Mouse (Mus musculus): ENCODE measurements around the gene Tarbp2. TPM values are rescaled to one million over a fixed set of nuclear protein-coding genes. Genes with fewer than 3 reads are reported as not detected.

Gene Tarbp2
- total RNA-seq, 2 experiments from 2014 or later, result 32.4 to 36.2 TPM

DNA sequence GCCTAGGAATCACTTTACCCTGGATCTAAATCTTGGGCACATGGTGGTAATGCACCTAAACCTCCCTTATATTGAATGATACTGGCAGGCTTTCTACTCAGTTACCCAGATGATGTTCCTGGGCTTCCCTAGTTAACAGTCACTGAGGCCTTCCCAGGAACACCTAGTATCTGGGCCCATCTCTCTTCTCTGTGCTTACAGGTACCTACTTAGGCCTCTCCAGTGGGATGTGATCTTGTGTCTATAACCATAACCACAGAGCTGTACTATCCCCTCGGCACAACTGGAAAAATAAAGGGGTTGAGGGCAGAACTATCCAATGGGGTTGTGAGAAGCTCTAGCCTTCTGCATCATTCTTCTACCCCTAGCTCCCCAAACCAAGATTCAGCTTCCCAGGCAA lies 11.1 kb upstream of the Tarbp2 start:
- H3K4me3 ChIP-seq, result no peak overlapping the region
- DNase-seq (ENCODE audit: extremely low spot score in 1 of 2, low spot score in 2 of 2), result peak; percentile 6 to 8
- H3K27ac ChIP-seq, result no peak overlapping the region
- intact Hi-C loops (cut with DNase I), result no loop called here
- no peak for TF ChIP-seq CTCF (IDR thresholded peaks at IDR 0.05)

DNA sequence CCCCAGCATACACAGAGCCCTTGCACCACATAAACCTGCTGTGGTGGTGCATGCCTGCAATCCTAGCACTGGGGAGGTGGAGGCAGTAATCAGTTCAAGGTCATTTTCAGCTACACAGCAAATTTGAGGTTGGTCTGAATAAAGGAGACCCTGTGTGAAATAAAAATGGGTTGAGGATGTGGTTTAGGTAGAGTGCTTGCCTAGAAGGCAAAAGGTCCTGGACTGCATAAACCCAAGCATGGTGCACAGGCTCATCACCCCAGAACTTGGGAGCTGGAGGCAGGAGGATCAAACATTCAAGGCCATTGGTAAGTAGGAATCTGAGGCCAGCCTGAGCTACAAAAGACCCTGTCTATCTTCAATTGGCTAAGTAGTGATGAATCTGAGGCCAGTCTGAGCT lies 10.4 kb upstream of the Tarbp2 start:
- no peak overlapping the region for H3K4me3 ChIP-seq
- TF ChIP-seq CTCF (IDR thresholded peaks at IDR 0.05), result no peak
- H3K27ac ChIP-seq, result no peak overlapping the region
- intact Hi-C loops (cut with DNase I), result no loop called here
- DNase-seq (ENCODE audit: extremely low spot score in 1 of 2, low spot score in 2 of 2), result peak in 1 of 2 experiments; percentile 5

DNA sequence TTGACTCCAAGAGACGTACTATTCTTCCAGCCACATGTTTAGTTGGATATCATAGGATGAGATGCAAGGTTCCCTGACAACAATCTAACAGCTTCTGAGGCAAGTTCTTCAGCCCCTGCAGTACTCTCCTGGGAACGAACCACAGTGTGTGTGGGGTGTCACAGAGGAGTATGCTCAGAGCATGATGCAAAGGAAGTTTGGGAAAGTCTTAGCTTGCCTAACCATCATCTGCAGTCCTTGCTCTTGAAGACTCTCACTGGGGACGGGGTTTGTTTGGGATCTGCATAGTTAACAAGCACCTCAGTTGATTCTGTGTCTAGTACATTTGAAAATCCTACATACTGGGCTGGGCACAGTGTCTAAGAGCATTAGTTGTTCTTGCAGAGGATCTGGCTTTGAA lies 9.7 kb upstream of the Tarbp2 start:
- no peak for TF ChIP-seq CTCF (IDR thresholded peaks at IDR 0.05)
- DNase-seq (ENCODE audit: extremely low spot score in 1 of 2, low spot score in 2 of 2), result peak in 1 of 2 experiments; percentile 7

DNA sequence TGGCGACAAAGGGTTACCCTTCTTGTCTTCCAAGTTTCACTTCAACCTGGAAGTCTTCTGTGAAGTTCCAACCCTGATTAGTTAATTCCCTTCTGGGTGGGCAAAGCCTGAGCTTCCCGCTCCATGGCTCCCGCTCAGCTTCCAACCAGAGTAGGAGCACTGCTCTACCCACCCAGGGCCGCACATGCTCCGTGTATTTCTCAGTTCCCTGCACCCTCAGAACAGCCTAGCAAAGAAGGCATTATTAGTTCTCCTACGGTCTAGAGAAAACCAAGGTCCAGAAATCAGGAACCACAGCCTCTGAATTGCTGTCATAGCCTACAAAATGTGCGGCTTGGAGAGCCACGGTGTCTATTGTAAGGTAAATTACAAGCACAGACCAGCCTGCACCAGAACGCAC lies 7.9 kb upstream of the Tarbp2 start:
- no peak for TF ChIP-seq CTCF (IDR thresholded peaks at IDR 0.05)
- peak in 1 of 2 experiments; percentile 27 for DNase-seq (ENCODE audit: extremely low spot score in 1 of 2, low spot score in 2 of 2)
- Histone ChIP-seq H3K4me3 (peak overlapping the region; percentile 75), H3K27ac (peak overlapping the region; percentile 93)
- intact Hi-C loops (cut with DNase I), result no loop called here

More for the DNA sequence above, 9.7 kb upstream of the Tarbp2 start:
- Histone ChIP-seq H3K27ac (no peak overlapping the region), H3K4me3 (no peak overlapping the region)
- intact Hi-C loops (cut with DNase I), result no loop called here

GRCm38 (mm10) chr15:102510590-102511284 lies 7.3 kb upstream of the Tarbp2 start:
- Histone ChIP-seq H3K27ac (peak overlapping the region; percentile 93), H3K4me3 (peak overlapping the region; percentile 75)
- TF ChIP-seq CTCF (IDR thresholded peaks at IDR 0.05), result no peak; the same call in 1 of the 2 replicates
- intact Hi-C loops (cut with DNase I), result no loop called here
- peak; percentile 84 to 86 for DNase-seq (ENCODE audit: extremely low spot score in 1 of 2, low spot score in 2 of 2)

DNA sequence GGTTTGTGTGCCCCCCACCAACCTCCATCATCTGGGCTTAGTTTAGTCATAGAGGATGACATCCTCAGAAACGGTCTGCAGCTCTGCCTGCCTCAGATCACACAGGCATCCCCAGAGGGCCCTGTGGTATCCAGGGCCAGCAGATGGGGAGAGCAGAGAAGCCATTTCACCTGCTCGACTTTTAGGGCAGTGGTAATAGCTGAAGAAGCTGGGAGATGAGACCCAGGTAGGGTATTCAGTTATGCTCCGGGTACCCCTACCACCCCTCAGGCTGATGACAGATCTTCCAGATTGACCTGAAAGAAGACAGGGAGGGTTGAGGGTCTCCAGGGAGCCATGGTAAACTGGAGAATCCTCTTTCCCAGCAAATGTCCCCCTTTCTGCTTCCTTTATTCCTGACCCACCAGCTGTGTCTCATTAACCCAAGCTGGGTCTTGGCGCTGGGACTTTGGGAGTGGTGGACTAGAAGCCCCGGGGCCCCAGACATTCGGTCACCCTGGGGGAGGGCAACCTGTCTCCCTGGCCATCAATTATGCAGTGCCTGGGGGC lies 6.6 kb upstream of the Tarbp2 start:
- DNase-seq (ENCODE audit: extremely low spot score in 1 of 2, low spot score in 2 of 2), result peak; percentile 8 to 12
- H3K4me3 ChIP-seq, result peak overlapping the region; percentile 75

DNA sequence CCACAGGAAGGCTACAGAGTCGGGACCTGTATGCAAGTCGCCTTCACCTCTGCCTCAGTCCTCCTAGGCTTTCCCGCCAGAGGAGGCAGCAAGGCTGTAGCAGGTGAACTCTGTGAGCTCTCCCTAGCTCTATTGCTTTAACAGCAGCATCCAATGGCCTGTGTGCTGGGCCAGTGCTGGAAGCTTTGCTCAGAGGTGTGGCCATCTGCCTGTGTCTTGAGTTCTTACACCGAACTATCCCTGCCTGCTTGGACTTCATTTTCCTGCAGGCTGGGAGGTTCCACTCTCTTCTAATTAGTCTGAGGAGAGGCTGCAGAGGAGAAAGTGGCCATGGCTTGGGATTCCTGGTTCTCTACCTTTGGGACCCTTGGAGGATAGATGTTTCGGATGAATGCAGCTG lies 6.0 kb upstream of the Tarbp2 start:
- no peak for TF ChIP-seq CTCF (IDR thresholded peaks at IDR 0.05)
- Histone ChIP-seq H3K4me3 (no peak overlapping the region), H3K27ac (peak overlapping the region; percentile 93; the same call in 1 of the 2 replicates)
- peak in 1 of 2 experiments; percentile 8 for DNase-seq (ENCODE audit: extremely low spot score in 1 of 2, low spot score in 2 of 2)
- intact Hi-C loops (cut with DNase I), result no loop called here

More for the DNA sequence above, 6.6 kb upstream of the Tarbp2 start:
- intact Hi-C loops (cut with DNase I), result no loop called here
- TF ChIP-seq CTCF (IDR thresholded peaks at IDR 0.05), result no peak
- H3K27ac ChIP-seq, result peak overlapping the region; percentile 93

DNA sequence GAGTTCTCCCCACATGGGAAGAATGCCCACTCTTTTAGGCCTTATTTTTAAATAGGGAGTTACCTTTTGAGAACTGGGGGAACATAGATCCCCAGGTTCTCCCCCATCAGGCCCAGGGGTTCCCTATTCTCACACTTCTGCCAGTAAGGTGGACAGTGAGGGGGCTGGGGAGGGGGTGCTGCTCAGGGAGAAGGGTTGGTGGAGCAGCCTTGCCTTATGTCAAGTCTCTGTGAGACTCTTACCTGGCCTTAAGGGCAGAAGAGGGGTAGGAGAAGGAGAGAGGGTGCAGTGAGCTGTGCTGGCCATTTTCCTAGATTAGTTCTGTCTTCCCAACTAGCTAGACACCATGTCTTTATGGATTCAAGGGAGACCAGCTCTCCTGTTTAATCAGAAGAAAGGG lies 5.5 kb upstream of the Tarbp2 start:
- no peak for TF ChIP-seq CTCF (IDR thresholded peaks at IDR 0.05)
- DNase-seq (ENCODE audit: extremely low spot score in 1 of 2, low spot score in 2 of 2), result no peak
- H3K27ac ChIP-seq, result no peak overlapping the region; the same call in 1 of the 2 replicates
- no peak overlapping the region for H3K4me3 ChIP-seq
- intact Hi-C loops (cut with DNase I), result no loop called here

GRCm38 (mm10) chr15:102513004-102513403 lies 5.0 kb upstream of the Tarbp2 start:
- intact Hi-C loops (cut with DNase I), result no loop called here
- no peak for TF ChIP-seq CTCF (IDR thresholded peaks at IDR 0.05)
- Histone ChIP-seq H3K27ac (no peak overlapping the region), H3K4me3 (no peak overlapping the region)
- peak in 1 of 2 experiments; percentile 3 for DNase-seq (ENCODE audit: extremely low spot score in 1 of 2, low spot score in 2 of 2)

- TF ChIP-seq CTCF (IDR thresholded peaks at IDR 0.05), result no peak
- intact Hi-C loops (cut with DNase I), result loop anchor here (5.0 kb wide), 1 partner anchor 108 kb away; the partner anchor contains the start of gene Sp1
Measured at GRCm38 (mm10) chr15:102515261-102515660, 2.7 kb upstream of the Tarbp2 start.

DNA sequence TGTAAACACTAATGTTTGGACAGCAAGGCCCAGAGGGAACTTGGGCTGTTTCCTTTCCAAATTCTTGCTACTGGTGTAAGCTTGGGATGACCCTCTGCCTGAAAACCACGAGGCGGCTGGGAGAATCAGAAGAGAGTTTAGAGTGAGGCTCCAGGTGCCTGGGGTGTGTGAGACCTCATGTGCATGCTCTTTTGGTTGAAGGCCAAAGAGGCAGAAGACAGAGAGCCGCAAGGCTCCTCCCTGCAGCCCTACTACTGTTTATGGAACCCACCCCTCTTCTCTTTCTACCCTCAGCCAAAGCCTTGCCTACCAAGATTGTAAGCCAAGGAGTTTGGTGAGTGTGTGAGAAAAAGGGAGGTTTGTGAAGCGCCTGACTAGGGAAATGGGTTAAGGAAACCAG lies 2.2 kb upstream of the Tarbp2 start:
- DNase-seq (ENCODE audit: extremely low spot score in 1 of 2, low spot score in 2 of 2), result peak in 1 of 2 experiments; percentile 13
- Histone ChIP-seq H3K4me3 (peak overlapping the region; percentile 59), H3K27ac (peak overlapping the region; percentile 91)
- intact Hi-C loops (cut with DNase I), result loop anchor here (5.0 kb wide), 1 partner anchor 108 kb away; the partner anchor contains the start of gene Sp1
- TF ChIP-seq CTCF (IDR thresholded peaks at IDR 0.05), result no peak

More at GRCm38 (mm10) chr15:102515261-102515660, 2.7 kb upstream of the Tarbp2 start:
- Histone ChIP-seq H3K27ac (no peak overlapping the region), H3K4me3 (peak overlapping the region; percentile 59)
- peak in 1 of 2 experiments; percentile 6 for DNase-seq (ENCODE audit: extremely low spot score in 1 of 2, low spot score in 2 of 2)

DNA sequence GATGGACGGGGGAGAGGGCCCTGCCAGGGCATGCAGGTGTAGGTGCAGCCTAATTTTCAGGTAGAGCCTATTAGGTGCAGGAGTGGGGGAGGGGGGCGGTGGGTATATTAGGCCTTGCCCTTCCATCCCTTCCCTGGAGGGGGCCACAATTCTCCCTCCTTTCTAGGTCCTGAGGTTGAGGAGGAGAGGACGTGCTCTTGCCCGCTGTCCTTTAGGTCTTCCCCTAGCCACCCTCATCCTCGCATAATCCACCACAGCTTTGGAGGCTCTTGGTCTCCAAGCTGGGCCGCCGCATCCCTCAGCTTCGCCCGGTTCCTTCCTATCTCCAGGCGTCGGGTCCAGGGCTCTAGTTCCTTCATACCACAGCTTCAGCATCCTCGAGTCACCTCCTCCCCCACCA lies 1.7 kb upstream of the Tarbp2 start:
- no peak for DNase-seq (ENCODE audit: extremely low spot score in 1 of 2, low spot score in 2 of 2)
- intact Hi-C loops (cut with DNase I), result loop anchor here (5.0 kb wide), 1 partner anchor 109 kb away; the partner anchor contains the start of gene Sp1
- TF ChIP-seq CTCF (IDR thresholded peaks at IDR 0.05), result no peak; the same call in 1 of the 2 replicates
- H3K27ac ChIP-seq, result peak overlapping the region; percentile 91
- peak overlapping the region; percentile 59 for H3K4me3 ChIP-seq
